Mouse (Mus musculus) stomach, postnatal 0 days (tissue): Measurements from ENCODE around the gene Gpld1. TPM values are rescaled to one million over a fixed set of nuclear protein-coding genes. Genes with fewer than 3 reads are reported as not detected.

ENCODE experiments used
- ATAC-seq: fragments of 200-750 bp; cut with Nextera tagmentation; 2 replicates; pipeline ENCODE4 v1.8.0; 2017; ENCODE audit not compliant: low FRiP score, low TSS enrichment
- DNase-seq: peaks from one replicate; pipeline ENCODE4 v3.0.0-alpha.2; 2016; ENCODE audit warnings: low spot score
- H3K27ac ChIP-seq: fragments of 300-500 bp; sonication (generic); replicated peaks from 2 replicates; pipeline ENCODE4 v1.5.1; 2014; ENCODE audit warnings: mild to moderate bottlenecking, control low read depth
- H3K27me3 ChIP-seq: fragments of 300-500 bp; sonication (generic); 2 replicates; pipeline ENCODE4 v1.6.1; 2014; ENCODE audit warnings: low read length; ENCODE audit not compliant: control insufficient read depth, insufficient read depth
- H3K36me3 ChIP-seq: fragments of 300-500 bp; sonication (generic); 2 replicates; pipeline ENCODE4 v1.6.1; 2014; ENCODE audit warnings: low read length, mixed read lengths; ENCODE audit not compliant: control insufficient read depth, insufficient read depth
- H3K4me1 ChIP-seq: fragments of 300-500 bp; sonication (generic); replicated peaks from 2 replicates; pipeline ENCODE4 v1.6.1; 2014; ENCODE audit warnings: antibody characterized with exemption; ENCODE audit not compliant: control insufficient read depth, insufficient read depth
- H3K4me2 ChIP-seq: fragments of 300-500 bp; sonication (generic); replicated peaks from 2 replicates; pipeline ENCODE4 v1.6.1; 2014; ENCODE audit warnings: low read depth, mild to moderate bottlenecking, control low read depth, moderate library complexity
- H3K4me3 ChIP-seq: fragments of 300-500 bp; sonication (generic); 2 replicates; pipeline ENCODE4 v1.5.1; 2014; ENCODE audit warnings: low read depth, low read length, control low read depth
- H3K9ac ChIP-seq: fragments of 300-500 bp; sonication (generic); 2 replicates; pipeline ENCODE4 v1.6.1; 2014; ENCODE audit warnings: mild to moderate bottlenecking, low read length, control low read depth, mixed read lengths
- H3K9me3 ChIP-seq: fragments of 300-500 bp; sonication (generic); 2 replicates; pipeline ENCODE4 v1.6.1; 2016; ENCODE audit warnings: low read length; ENCODE audit not compliant: control insufficient read depth
- CTCF ChIP-seq: IDR thresholded peaks from 2 replicates; pipeline ENCODE4 v1.5.1; 2016; ENCODE audit warnings: antibody characterized with exemption, low read depth, mild to moderate bottlenecking, moderate library complexity
- EP300 ChIP-seq: optimal IDR thresholded peaks from 2 replicates; pipeline ENCODE3; 2016; ENCODE audit warnings: antibody characterized with exemption
- WGBS: fragments of 180-500 bp; shearing (Covaris S2); extraction: QIAGEN DNeasy Blood & Tissue Kit; methylation state at CpG from one replicate; pipeline ENCODE4 v1.1.7; 2014; 5-methylcytosine and 5-hydroxymethylcytosine counted together
- polyA plus RNA-seq: library from polyadenylated mRNA; unstranded; fragments of >200 nt; fragmentation: Nextera tagmentation; extraction: Ambion mirVana; gene quantifications from 2 replicates; pipeline ENCODE4 v1.2.1, GENCODE M21; 2015

Gene Gpld1
- polyA plus RNA-seq, 1 experiment from 2014 or later, result 26.0 TPM

DNA sequence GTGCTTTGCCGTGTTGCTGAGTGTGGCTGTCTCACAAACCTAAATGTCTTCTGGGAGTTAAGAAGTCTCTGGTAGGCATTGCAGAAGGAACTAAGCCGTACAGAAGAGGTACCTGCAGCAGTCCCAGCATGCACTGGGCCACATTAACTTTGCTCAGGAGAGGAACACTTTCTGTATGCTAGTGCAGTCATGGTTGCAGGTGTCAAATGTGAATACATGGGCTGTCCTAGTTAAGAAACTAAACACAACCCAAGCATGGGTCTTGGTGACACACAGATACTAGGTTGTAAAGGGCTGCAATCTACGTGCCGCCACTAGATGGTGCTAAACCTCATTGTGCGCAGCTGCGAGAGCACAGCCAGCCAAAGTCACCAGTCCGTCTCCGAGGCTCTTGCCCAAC lies 64.2 kb downstream of the Gpld1 start:
- DNase-seq, result no peak
- 84% methylated on average over 6 of the region's 8 CpGs for WGBS
- Histone ChIP-seq H3K9ac (no peak overlapping the region), H3K4me2 (no peak overlapping the region), H3K4me3 (no peak overlapping the region), H3K27me3 (no peaks in the 10 kb centered on the region), H3K9me3 (no peaks in the 10 kb centered on the region), H3K36me3 (peaks cover 8% of the 10 kb centered on the region; the same call in 1 of the 2 replicates), H3K4me1 (no peaks in the 10 kb centered on the region), H3K27ac (no peak overlapping the region)
- no peak for ATAC-seq
- TF ChIP-seq EP300, result no peak
- peak; percentile 56 for TF ChIP-seq CTCF

DNA sequence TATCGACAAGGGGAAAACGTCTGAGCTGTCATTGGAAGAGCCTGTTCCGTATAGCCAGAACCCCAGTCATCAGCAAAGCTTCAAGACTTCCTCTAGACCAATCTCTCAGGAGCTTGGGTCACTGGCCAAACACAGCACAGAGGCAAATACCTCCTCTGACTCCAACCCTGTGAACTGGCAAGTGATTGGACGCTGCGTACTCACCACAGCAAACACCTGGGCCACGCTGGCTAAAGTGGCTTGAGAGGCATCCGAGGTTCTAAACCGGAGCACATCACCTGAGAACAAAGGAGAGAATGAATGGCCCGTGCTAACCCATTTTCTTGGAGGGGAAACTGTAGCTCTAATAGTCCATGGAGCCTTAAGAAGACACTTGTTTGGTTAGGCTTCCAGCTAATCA lies 75.4 kb downstream of the Gpld1 start:
- 0 out of 2 replicates have a peak, but pooled peaks cover 4% of the 10 kb centered on the region for H3K4me1 ChIP-seq
- H3K9ac ChIP-seq, result no peak overlapping the region
- DNase-seq (no peak), ATAC-seq (no peak)
- H3K4me2 ChIP-seq, result no peak overlapping the region
- no peaks in the 10 kb centered on the region for H3K36me3 ChIP-seq
- 87% methylated on average over 9 of the region's 9 CpGs for WGBS
- H3K9me3 ChIP-seq, result no peaks in the 10 kb centered on the region
- TF ChIP-seq CTCF, result no peak
- no peaks in the 10 kb centered on the region for H3K27me3 ChIP-seq
- no peak overlapping the region for H3K4me3 ChIP-seq
- H3K27ac ChIP-seq, result no peak overlapping the region

- peak; percentile 90 for DNase-seq
- peak; percentile 95 for ATAC-seq
Observed at GRCm38 (mm10) chr13:25019793-25020539, 77.0 kb downstream of the Gpld1 start, which contains the start of gene Mrs2. Gene Mrs2, minus strand, starts transcription at chr13:25020379.

DNA sequence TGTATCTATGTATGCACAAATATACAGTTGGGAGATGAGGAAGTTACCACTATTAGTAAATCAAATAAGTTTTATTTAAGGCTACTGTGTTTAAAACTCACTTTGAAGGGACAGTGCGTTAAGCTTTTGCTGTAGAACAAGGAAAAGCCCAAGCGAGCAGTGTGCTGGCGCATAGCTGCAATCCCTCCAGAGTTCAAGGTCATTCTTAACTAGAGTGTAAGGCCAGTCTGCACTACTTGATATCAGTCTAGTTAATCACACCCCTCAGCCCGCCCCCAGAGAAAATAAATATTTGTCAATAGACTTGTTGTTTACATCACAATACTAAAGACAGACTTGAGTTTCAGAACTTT lies 77.6 kb downstream of the Gpld1 start:
- Histone ChIP-seq H3K4me2 (peak overlapping the region; percentile 98), H3K36me3 (no peaks in the 10 kb centered on the region), H3K27me3 (no peaks in the 10 kb centered on the region), H3K4me3 (peak overlapping the region; percentile 97), H3K9me3 (no peaks in the 10 kb centered on the region), H3K9ac (no peak overlapping the region; the same call in 1 of the 2 replicates), H3K27ac (peak overlapping the region; percentile 80), H3K4me1 (0 out of 2 replicates have a peak, but pooled peaks cover 4% of the 10 kb centered on the region)
- DNase-seq (peak; percentile 19), ATAC-seq (0 out of 2 replicates have a peak, but pooled peaks have one; percentile 13)
- 31% methylated on average over 4 of the region's 4 CpGs for WGBS
- TF ChIP-seq CTCF, result no peak
- no peak for TF ChIP-seq EP300

More at GRCm38 (mm10) chr13:25019793-25020539, 77.0 kb downstream of the Gpld1 start, which contains the start of gene Mrs2:
- Histone ChIP-seq H3K27me3 (no peaks in the 10 kb centered on the region), H3K27ac (peak within 1 kb of the TSS; percentile 80), H3K9ac (peak within 1 kb of the TSS; percentile 89), H3K4me2 (peak within 1 kb of the TSS; percentile 98), H3K36me3 (no peaks in the 10 kb centered on the region), H3K4me3 (peak within 1 kb of the TSS; percentile 97), H3K4me1 (0 out of 2 replicates have a peak, but pooled peaks cover 4% of the 10 kb centered on the region), H3K9me3 (no peaks in the 10 kb centered on the region)
- under 1% methylated on average over 73 of the region's 84 CpGs for WGBS
- TF ChIP-seq CTCF, result no peak
- no peak for TF ChIP-seq EP300

DNA sequence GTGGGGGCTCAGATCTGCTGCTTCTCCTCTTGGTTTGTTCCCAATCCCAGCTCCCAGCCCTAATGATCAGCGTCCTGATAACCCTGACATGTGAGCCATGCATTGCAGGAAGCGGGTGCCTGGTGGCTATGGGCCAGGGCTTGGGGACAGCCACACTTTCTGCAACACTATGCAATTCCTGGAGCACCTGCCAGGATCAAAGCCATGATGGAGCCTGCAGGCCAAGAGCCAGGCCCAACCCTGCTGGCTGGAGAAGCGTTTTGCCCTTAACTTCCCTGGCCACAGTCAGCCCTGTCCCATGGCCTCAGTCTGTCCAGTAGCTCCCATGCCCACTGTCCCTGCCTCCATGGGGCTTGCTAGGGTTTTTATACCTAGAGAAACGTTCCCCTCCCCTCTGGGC lies 79.4 kb downstream of the Gpld1 start:
- Histone ChIP-seq H3K4me2 (no peak overlapping the region), H3K9ac (no peak overlapping the region), H3K27me3 (no peaks in the 10 kb centered on the region), H3K9me3 (no peaks in the 10 kb centered on the region), H3K36me3 (no peaks in the 10 kb centered on the region), H3K4me1 (0 out of 2 replicates have a peak, but pooled peaks cover 4% of the 10 kb centered on the region), H3K4me3 (no peak overlapping the region), H3K27ac (no peak overlapping the region)
- ATAC-seq (no peak), DNase-seq (peak; percentile 13)
- no peak for TF ChIP-seq CTCF
- 65% methylated on average over 4 of the region's 4 CpGs for WGBS

DNA sequence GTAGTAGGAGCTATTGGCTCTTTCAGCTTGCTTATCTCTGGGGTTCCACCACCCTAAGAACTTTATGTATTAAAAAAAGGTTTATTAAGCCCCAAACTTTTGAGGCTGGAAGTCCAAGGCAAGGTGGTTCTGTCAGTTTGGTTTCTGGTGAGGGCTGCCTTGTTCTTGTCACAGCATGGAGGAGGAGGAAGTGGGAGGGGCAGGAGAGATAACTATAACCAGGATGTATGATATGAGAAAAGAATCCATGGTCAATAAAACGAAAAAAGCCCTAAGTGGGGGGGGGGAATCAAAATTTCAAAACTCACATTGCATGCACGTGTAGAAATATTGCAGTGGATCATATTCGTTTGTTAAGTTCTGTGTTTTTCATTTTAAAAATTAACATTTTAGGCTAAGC lies 80.2 kb downstream of the Gpld1 start:
- Histone ChIP-seq H3K36me3 (no peaks in the 10 kb centered on the region), H3K4me3 (no peak overlapping the region), H3K4me2 (no peak overlapping the region), H3K27ac (no peak overlapping the region), H3K27me3 (no peaks in the 10 kb centered on the region), H3K9ac (no peak overlapping the region), H3K9me3 (no peaks in the 10 kb centered on the region), H3K4me1 (0 out of 2 replicates have a peak, but pooled peaks cover 4% of the 10 kb centered on the region)
- no peak for TF ChIP-seq CTCF
- TF ChIP-seq EP300, result no peak
- no peak for DNase-seq
- WGBS, result 72% methylated on average over 3 of the region's 3 CpGs
- no peak for ATAC-seq
